Mouse (Mus musculus) embryonic fibroblast, embryonic 13.5 days (primary cell): Measurements from ENCODE around the gene Zgpat.

Source experiments
- CTCF ChIP-seq: IDR thresholded peaks from 2 replicates; pipeline ENCODE4 v1.5.1; 2011; ENCODE audit warnings: mild to moderate bottlenecking, control low read depth, low read length, moderate library complexity, borderline replicate concordance; ENCODE audit not compliant: insufficient read depth
- POLR2A ChIP-seq: IDR thresholded peaks from 2 replicates; pipeline ENCODE4 v1.6.1; 2011; ENCODE audit warnings: low read depth, mild to moderate bottlenecking, control low read depth, low read length, moderate library complexity

GRCm38 (mm10) chr2:181364487-181364859, 255 bp upstream of the Zgpat start:
- TF ChIP-seq CTCF (no peak), POLR2A (no peak)
